Mouse (Mus musculus) heart, adult 11 months (tissue): Measurements from ENCODE around the gene Paics.
A peak's percentile ranks its signal among the peaks of the same experiment; 100 is the strongest.
"Not testable (repeated sequence)": the region's sequence is repeated elsewhere in the genome, so short reads cannot be mapped to it uniquely, and the experiment has no call there.

Experiments used
- DNase-seq: peaks from one replicate; pipeline ENCODE4 v3.0.0; 2022

The Paics gene

DNA sequence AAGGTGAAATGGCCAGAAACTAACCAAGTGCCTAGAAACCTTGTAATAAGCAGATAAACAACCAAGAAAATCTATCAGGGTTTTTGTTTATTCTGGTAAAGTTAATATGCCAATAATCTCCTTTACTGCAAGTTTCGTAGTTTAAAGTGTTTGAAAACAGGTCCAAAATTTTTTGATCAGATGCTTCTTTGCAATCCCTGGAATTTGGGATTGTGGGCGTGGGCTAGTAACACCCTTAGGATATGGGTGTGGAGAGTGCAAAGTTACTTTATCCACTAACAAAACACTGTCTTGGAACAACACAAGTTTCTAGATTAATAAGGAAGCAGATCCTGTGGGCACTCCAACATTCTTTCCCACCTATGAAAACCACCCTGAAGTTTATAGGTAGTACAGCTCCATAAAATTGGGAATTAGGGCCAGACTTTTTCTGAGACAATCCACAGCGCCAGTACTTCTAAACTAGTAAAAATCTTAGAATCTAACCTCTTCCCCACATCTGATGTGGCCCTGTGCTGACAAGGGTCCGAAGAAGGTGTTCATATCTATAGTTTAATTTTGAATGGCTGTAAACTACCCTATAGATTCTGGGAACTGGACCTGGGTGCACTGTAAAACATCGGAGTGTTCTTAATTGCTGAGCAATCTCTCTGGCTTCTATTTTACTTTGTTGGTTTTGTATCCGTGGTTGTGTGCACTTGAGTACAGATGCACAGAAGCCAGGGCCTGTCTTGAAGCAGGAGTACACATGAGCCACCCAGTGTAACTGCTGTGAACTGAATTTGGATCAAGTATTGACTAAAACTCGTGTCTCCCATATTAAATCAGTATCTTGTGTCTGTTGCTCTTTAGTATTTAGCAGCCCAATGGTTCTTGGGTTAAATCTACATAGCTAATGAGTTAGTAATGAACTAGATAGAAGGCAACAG, 1.3 kb downstream of the Paics start:
- peak; percentile 82 for DNase-seq

DNA sequence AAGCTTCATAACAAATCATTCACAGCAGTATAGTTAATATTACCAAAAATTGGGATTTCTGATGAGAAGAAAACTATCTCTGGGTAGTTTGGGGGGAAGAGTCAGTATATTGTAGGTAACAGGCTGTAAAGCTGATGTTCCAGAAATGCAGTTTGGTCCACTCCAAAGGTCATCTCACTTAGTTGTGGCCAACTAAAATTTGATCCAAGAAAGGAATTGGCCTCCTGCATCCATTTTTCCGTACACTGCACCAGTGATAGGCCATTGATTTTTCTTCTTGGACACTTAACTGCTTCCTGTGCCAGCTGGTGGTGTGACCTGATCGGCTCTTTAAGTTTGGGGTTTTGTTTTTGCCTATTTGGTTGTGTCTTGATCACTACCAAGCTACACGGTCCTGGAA, 2.7 kb downstream of the Paics start:
- no peak for DNase-seq

DNA sequence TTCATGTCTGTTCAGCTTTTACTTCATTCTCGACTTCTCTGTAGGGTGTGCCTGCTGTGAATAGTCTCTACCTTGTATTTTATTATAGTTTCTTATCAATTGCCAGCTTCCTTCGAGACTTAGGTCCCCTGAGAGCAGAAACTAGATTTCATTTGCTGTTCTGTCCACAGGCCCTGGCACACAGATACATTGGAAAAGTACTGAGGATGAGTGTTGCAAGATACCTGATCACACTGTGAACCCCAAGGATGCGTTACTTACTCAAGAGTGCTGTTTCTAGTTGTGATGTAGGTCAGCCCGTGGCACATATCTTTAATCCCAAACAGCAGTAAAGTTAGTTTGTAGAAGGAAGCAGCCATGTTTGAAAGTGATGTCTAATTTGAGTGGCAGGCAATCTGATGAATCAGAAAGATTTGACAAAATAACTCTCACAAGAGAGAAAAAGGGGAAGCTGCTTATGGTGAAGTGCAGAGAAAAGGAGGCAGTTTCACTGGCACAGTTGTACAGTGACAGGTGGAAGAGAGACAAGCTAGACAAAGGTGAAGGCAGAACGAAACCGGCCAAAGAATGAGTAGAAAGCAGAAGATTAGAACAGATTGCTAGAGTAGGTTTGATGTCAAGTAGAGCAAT, 3.3 kb downstream of the Paics start:
- no peak for DNase-seq

DNA sequence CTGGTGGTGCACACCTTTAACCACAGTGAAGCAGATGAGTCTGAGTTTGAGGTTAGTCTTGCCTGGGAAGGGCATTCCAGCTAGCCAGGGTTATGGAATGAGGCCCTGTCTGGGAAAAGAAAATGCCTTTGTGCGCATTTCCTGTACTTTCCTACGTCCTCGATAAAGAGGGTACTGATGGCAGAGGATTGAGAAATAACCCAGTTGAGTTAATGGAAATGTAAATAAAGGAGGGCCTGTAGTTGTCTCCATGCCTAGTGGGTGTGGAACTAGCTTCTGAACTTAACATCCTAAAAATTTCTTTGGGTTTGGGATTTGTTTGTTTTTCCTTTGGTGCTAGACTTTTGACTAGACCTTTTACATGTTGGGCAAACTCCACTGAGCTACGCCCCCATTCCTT, 4.4 kb downstream of the Paics start:
- DNase-seq = no peak

- DNase-seq = no peak
Measured at GRCm38 (mm10) chr5:76957954-76958353, 6.8 kb downstream of the Paics start.

DNA sequence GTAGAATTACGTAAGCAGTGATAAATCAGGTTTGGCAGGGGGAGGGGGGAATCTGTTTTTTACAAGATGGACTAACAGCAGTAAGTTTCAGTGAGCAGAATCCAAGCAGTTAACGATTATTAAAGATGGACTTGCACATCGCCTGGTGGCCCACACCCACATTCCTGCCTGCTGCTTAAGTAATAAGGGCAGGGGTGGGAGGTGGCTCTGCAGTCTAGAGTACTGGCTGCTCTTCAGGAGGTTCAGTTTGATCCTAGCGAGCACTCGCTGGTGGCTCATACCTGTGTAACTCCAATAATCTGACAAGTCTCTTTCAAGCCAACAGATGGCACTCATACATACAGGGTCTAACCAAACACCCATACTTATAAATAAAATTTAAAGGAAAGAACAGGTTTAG, 8.5 kb downstream of the Paics start:
- peak; percentile 82 for DNase-seq

- no peak for DNase-seq
Measured at GRCm38 (mm10) chr5:76962545-76962944, 11.4 kb downstream of the Paics start.

DNA sequence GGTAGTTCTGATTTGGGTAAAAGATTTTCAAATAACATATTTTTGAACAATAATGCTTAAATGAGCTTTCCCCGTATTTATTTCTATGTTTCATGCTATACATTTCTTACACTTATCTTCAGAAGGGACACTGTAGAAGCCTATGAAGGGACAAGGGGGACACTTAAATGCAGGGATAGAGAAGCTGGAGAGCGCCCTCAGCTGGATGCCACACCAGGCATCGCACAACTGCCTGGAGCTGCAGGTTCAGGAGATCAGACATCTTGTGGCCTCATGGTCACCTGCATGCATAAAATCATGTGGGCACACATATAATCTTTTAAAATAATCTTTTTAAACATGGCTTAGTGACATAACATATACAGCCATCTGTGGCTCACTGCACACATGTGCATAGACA, 13.5 kb downstream of the Paics start:
- peak; percentile 80 for DNase-seq

- no peak for DNase-seq
Measured at GRCm38 (mm10) chr5:76969250-76969649, 18.1 kb downstream of the Paics start.

GRCm38 (mm10) chr5:76971115-76971514, 20.0 kb downstream of the Paics start:
- DNase-seq = not testable (repeated sequence)

DNA sequence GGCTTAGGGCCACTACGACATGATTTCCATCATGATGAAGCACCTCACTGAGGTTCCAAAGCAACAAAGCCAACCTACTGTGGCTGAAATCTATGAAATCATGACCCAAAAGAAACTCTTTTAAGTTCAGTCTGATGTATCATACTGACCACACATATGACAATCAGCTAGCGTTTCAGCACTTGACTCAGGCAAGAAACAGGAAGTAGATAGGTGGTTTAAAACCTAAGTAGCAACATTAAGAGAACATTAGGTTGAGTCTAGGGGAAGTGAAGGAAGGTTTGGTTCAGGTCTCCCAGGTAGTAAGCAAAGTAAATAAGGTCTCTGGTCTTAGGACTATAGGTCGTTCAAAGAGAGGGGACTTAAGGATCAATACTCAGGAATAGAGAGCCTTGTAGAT, 22.4 kb downstream of the Paics start:
- no peak for DNase-seq

DNA sequence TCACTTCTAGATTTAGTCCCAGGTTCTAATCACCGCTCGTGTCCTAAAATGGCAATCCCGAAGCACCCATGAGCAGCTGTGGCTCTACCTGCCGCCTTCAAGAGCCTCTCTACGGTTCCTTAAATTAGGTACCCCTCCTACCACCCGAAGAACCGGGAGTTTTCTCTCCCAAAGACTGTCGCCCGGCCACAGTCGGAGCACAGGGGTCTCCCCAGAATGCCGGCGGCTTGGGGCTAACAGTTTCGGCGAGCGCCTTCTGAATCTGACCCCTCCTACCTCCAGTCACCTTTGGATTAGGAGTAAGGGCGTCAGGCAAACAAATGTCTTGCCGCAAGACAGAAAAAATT, 23.1 kb downstream of the Paics start:
- no peak for DNase-seq

DNA sequence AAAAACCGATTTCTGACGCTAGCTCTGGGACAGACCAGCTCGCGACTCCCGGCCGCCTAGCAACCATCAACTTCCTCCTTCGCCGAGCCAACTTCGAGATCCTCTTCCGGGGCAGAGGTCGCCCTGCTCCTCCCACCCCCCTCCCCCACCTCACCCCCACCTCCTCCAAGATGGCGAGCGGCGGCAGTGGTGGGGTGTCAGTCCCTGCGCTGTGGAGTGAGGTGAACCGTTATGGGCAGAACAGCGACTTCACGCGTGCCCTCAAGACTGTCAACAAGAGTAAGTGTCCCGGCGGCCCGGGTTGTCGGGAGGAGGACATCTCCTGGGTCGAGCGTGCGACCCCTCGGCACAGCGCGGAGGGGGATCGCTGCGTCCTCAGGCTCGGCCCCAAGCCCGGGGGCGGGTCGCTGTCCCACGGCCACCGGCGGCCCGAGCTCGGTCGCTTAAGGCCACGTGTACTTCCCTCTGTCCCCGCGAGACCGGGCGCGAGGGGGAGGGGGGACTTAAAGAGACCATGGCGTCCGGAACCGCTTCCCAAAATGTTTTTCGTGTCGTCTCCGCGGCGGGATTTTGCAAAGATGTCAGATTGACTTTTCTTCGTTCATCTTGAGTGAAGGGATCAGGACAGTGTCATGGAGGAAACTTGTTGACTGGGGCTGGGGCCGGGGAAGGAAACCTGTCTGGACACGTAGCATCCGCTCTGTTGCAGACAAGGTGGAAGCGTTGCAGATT, 23.6 kb downstream of the Paics start, which contains the start of gene Srp72:
TSS of gene Srp72 (plus strand) at position 130 of the 732 bp plus-strand sequence.
- peak; percentile 99 for DNase-seq

DNA sequence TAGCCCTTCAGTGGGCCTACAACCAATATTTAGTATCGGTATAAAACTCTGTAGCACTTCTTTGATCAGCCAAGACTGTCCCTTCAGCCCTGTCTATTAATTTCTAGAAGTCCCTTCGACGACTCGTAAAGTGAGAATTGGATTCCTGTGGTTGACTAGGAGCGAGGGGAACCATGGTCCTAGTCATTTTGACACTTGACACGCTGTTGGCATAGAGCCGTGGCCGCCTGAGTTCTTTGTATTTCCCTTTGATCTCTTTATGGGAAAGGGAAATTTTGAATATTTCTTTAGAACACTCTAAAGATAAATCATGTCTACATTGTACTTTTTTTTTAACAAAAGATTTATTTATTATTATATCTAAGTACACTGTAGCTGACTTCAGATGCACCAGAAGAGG, 24.6 kb downstream of the Paics start:
- no peak for DNase-seq

- DNase-seq = peak; percentile 86
Measured at GRCm38 (mm10) chr5:76984015-76984414, 32.9 kb downstream of the Paics start.

GRCm38 (mm10) chr5:76990789-76991188, 39.7 kb downstream of the Paics start:
- DNase-seq = no peak

DNA sequence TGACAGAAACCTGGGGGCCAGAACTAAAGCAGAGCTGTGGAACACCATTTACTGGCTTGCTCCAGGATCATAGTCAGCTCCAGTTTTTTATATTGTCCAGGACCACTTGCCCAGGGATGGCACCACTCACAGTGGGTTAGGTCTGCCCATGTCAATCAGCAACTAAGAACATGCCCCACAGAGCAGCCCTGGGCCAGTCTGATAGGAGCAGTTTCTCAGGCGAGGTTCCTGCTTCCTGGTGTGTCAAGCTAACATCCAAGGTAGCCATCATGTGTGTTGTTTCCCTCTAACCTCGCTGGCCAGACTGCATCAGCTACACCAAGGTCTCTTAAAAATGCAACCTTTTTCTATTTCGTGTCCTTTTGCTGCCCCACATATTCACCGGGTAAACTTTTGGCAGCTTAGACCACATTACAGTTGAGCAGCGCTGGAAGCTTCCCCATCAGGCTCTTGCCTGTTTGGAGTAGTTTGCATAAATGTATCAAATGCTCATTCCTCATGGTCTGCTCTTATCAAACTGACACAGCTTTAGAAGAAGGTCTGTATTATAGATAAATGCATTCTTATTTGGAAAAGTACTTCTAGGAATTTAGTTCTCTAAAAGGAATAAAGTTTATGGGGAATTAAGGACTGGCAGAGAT, 42.2 kb downstream of the Paics start:
- DNase-seq = peak; percentile 41

GRCm38 (mm10) chr5:76998416-76998815, 47.3 kb downstream of the Paics start:
- peak; percentile 28 for DNase-seq

GRCm38 (mm10) chr5:77001192-77001591, 50.1 kb downstream of the Paics start:
- DNase-seq = peak; percentile 77

DNA sequence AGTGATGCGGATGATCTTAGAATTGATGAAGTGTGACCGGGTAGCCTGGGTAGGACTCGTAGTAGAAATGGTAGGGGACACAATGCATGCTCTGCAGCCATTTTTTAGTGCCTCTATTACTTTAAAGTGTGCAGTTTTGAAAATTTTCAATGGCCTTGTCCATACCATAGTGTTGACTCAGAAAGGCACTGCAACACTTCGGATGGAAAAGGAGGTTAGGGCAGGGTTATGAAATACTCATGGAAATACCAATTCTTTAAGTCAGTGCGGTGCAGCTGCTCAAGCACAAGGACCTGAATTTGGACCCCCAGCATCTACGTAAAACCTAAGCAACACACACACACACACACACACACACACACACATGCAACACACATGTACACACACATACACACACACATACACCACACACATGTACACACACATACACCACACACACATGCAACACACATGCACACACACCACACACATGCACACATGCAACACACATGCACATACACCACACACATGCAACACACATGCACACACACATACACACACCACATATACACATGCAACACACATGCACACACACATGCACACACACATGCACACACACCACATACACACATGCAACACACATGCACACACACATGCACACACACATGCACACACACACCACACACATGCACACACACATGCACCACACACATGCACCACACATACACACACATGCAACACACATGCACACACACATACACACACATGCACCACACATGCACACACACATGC, 53.1 kb downstream of the Paics start, which contains the start of gene Arl9:
TSS of gene Arl9 (plus strand) at position 5 of the 771 bp plus-strand sequence.
- peak; percentile 56 for DNase-seq

GRCm38 (mm10) chr5:77010352-77010751, 59.2 kb downstream of the Paics start:
- peak; percentile 49 for DNase-seq

- DNase-seq = no peak
Measured at GRCm38 (mm10) chr5:77011082-77011481, 60.0 kb downstream of the Paics start.
